In the genomic region with DNA sequence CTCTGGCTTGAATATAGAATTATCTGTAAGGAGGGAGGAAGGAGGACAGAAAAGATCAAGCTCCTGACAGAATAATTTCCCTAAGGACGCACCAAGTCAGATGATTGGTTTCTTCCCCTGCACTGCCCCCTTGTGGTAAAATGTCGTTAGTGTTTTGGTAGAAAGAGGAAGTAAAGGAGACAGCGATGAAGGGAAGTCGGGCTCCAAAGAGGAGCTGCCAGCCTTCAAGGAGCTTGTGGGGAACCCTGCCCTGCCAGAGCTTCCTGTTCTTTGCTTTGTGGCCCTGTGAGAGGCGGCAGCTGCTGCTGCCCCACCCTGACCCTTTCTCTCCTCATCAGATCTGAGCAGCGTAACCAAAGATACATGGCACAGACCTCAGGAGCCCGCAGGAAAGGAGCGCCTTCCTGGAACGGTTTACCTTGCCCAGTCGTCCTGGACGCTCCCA, we compare ENCODE assay signal across 8 mouse cellular contexts. TPM values are rescaled to one million over a fixed set of nuclear protein-coding genes. Genes with fewer than 3 reads are reported as not detected.
DNase-seq lines count a peak whose midpoint lies in the region; ATAC-seq lines count a peak whose summit lies in the region.

No protein-coding gene starts in this region.

- H3K9me3 ChIP-seq in hindbrain, embryonic 14.5 days (ENCODE audit: control insufficient read depth, low read length): no peaks in the 10 kb centered on the region

- H3K36me3 ChIP-seq in hindbrain, embryonic 14.5 days (replicated peaks; ENCODE audit: control insufficient read depth, insufficient read depth): no peaks in the 10 kb centered on the region

- H3K4me3 ChIP-seq in hindbrain, embryonic 14.5 days (replicated peaks; ENCODE audit: low read length): peak overlapping the region; percentile 36

- no peaks in the 10 kb centered on the region for H3K27me3 ChIP-seq in hindbrain, embryonic 14.5 days (ENCODE audit: control insufficient read depth, insufficient read depth, low read length)

- WGBS in hindbrain, embryonic 14.5 days: 2% methylated on average over 11 of the region's 11 CpGs

- no peak overlapping the region for H3K27ac ChIP-seq in hindbrain, embryonic 14.5 days

- peak overlapping the region; percentile 66 for H3K9ac ChIP-seq in hindbrain, embryonic 14.5 days

- peaks cover 9% of the 10 kb centered on the region; the same call in 1 of the 2 replicates for H3K4me1 ChIP-seq in hindbrain, embryonic 14.5 days (replicated peaks; ENCODE audit: control insufficient read depth, insufficient read depth, low read length)

- H3K4me2 ChIP-seq in hindbrain, embryonic 14.5 days (replicated peaks): peak overlapping the region; percentile 70

- DNase-seq in R1 (ENCODE audit: low read depth, low spot score): peak; percentile 88
- peak; percentile 62 to 80 for DNase-seq in cerebellum, postnatal 25 days
- peak; percentile 38 to 73 for DNase-seq in frontal cortex, postnatal 25 days (ENCODE audit: low spot score in 2 of 2)
- peak; percentile 95 for DNase-seq in hindbrain, embryonic 14.5 days (ENCODE audit: low spot score)
- DNase-seq in layer of hippocampus, postnatal 36 days: peak; percentile 55 to 78
- peak; percentile 93 for DNase-seq in lung, postnatal 36 days
- peak; percentile 93 for DNase-seq in retina, postnatal 1 day
- peak; percentile 60 to 63 for DNase-seq in urinary bladder, adult 18-20 months (ENCODE audit: low spot score in 2 of 2)

- ATAC-seq in hindbrain, embryonic 14.5 days (ENCODE audit: low FRiP score): peak; percentile 84

RNA-seq across cellular contexts. Expression of a gene that starts 28.4 kb away (rescaled TPM):
- polyA plus RNA-seq in hindbrain, embryonic 14.5 days (2014; fragmentation: Nextera tagmentation; extraction: Ambion mirVana): not detected in 2 replicates
- not detected for total RNA-seq in layer of hippocampus, postnatal 36 days (2021)
